Comparison of ENCODE assay signal across 8 mouse cellular contexts in genomic region chr1:149832952-149833351, GRCm38 (mm10).
DNase-seq lines count a peak whose midpoint lies in the region; ATAC-seq and TF ChIP-seq lines count a peak whose summit lies in the region.
"Had no signal": no experiment of that assay in that cellular context is flagged by ENCODE, and none has a peak within 500 bp of the region (broad histone marks: within the 10 kb centered on the region; RNA-seq: fewer than 3 reads in every experiment).

No protein-coding gene starts in this region.

- H3K36me3 ChIP-seq in forebrain, embryonic 16.5 days (ENCODE audit: control insufficient read depth, insufficient read depth), result no peaks in the 10 kb centered on the region
- H3K36me3 ChIP-seq in neural tube, embryonic 14.5 days (ENCODE audit: control insufficient read depth, insufficient read depth, low read length), result no peaks in the 10 kb centered on the region
- H3K36me3 ChIP-seq: embryonic facial prominence, embryonic 13.5 days had no signal

- intact Hi-C loops in left cerebral cortex, adult 2 months (cut with DNase I), result loop anchor here (1.0 to 5.0 kb wide), 4 partner anchors 369 to 474 kb away; no protein-coding TSS in a partner anchor
- intact Hi-C loops in left cerebral cortex, postnatal 36 days (cut with DNase I), result loop anchor here (1.0 to 5.0 kb wide), 2 partner anchors 369 to 433 kb away; no protein-coding TSS in a partner anchor

- TF ChIP-seq CTCF in left cerebral cortex, adult 2 months (IDR thresholded peaks at IDR 0.05), result peak; percentile 84
- peak; percentile 50 for TF ChIP-seq CTCF in brain, embryonic 14.5 days (IDR thresholded peaks at IDR 0.05; ENCODE audit: borderline replicate concordance, extremely low read depth, insufficient read depth, insufficient read length)

- H3K9me3 ChIP-seq in forebrain, embryonic 16.5 days (ENCODE audit: control insufficient read depth, low read length), result no peaks in the 10 kb centered on the region
- H3K9me3 ChIP-seq in neural tube, embryonic 14.5 days (ENCODE audit: control insufficient read depth, low read length), result no peaks in the 10 kb centered on the region
- H3K9me3 ChIP-seq: embryonic facial prominence, embryonic 13.5 days had no signal

- no peak for TF ChIP-seq POLR2A in brain, embryonic 14.5 days (IDR thresholded peaks at IDR 0.05; ENCODE audit: borderline replicate concordance, extremely low read depth, insufficient read depth, insufficient read length, poor library complexity, severe bottlenecking)

- 16% methylated on average over 2 of the region's 2 CpGs for WGBS in forebrain, embryonic 16.5 days
- WGBS in neural tube, embryonic 14.5 days, result 13% methylated on average over 2 of the region's 2 CpGs

- H3K4me2 ChIP-seq in forebrain, embryonic 16.5 days (ENCODE audit: low read length), result no peak overlapping the region
- H3K4me2 ChIP-seq in neural tube, embryonic 14.5 days (ENCODE audit: low read depth, low read length), result no peak overlapping the region
- H3K4me2 ChIP-seq: embryonic facial prominence, embryonic 13.5 days had no signal

- no peak overlapping the region for H3K9ac ChIP-seq in forebrain, embryonic 16.5 days (replicated peaks; ENCODE audit: low read depth, low read length)
- no peak overlapping the region for H3K9ac ChIP-seq in neural tube, embryonic 14.5 days (replicated peaks; ENCODE audit: low read depth, low read length)
- H3K9ac ChIP-seq: embryonic facial prominence, embryonic 13.5 days had no signal

- no peak overlapping the region for H3K4me3 ChIP-seq in left cerebral cortex, adult 2 months
- no peak overlapping the region for H3K4me3 ChIP-seq in forebrain, embryonic 16.5 days (replicated peaks; ENCODE audit: low read length)
- H3K4me3 ChIP-seq in neural tube, embryonic 14.5 days (ENCODE audit: low read depth, low read length), result no peak overlapping the region
- H3K4me3 ChIP-seq: embryonic facial prominence, embryonic 13.5 days had no signal

- H3K27ac ChIP-seq in left cerebral cortex, adult 2 months, result no peak overlapping the region
- H3K27ac ChIP-seq in forebrain, embryonic 16.5 days (ENCODE audit: low read length), result no peak overlapping the region
- no peak overlapping the region for H3K27ac ChIP-seq in neural tube, embryonic 14.5 days (ENCODE audit: low read depth, low read length)
- H3K27ac ChIP-seq: embryonic facial prominence, embryonic 13.5 days had no signal

- no peaks in the 10 kb centered on the region for H3K4me1 ChIP-seq in forebrain, embryonic 16.5 days (replicated peaks; ENCODE audit: control insufficient read depth, insufficient read depth, low read length)
- no peaks in the 10 kb centered on the region for H3K4me1 ChIP-seq in neural tube, embryonic 14.5 days (ENCODE audit: control insufficient read depth, insufficient read depth, low read length)
- H3K4me1 ChIP-seq: embryonic facial prominence, embryonic 13.5 days had no signal

- DNase-seq in left cerebral cortex, adult 2 months (ENCODE audit: extremely low spot score in 1 of 2, low spot score in 2 of 2), result peak in 1 of 2 experiments; percentile 16
- no peak for DNase-seq in left cerebral cortex, postnatal 36 days (ENCODE audit: low spot score in 2 of 2)
- peak; percentile 85 for DNase-seq in brain, embryonic 14.5 days (ENCODE audit: low read depth)
- peak; percentile 21 to 32 for DNase-seq in kidney, postnatal 4 days
- no peak for DNase-seq in testis, postnatal 14 days (ENCODE audit: low spot score)

- H3K27me3 ChIP-seq in forebrain, embryonic 16.5 days (replicated peaks; ENCODE audit: control insufficient read depth, insufficient read depth, low read length), result no peaks in the 10 kb centered on the region
- no peaks in the 10 kb centered on the region for H3K27me3 ChIP-seq in neural tube, embryonic 14.5 days (ENCODE audit: control insufficient read depth, insufficient read depth, low read length)
- H3K27me3 ChIP-seq: embryonic facial prominence, embryonic 13.5 days had no signal

- peak; percentile 97 for ATAC-seq in forebrain, embryonic 16.5 days
- ATAC-seq in neural tube, embryonic 14.5 days (ENCODE audit: low read depth), result peak; percentile 93

Comparison
In these comparisons a context has a peak if more than half of its experiments do, and no peak if none do; other contexts are left out.
1. DNase-seq: peak in brain, embryonic 14.5 days (single experiment) and kidney, postnatal 4 days (2 of 2); none in left cerebral cortex, postnatal 36 days (0 of 2) and testis, postnatal 14 days (single experiment).